Mouse (Mus musculus) intestine, embryonic 16.5 days (tissue): ENCODE measurements around the gene Lrp5. TPM values are rescaled to one million over a fixed set of nuclear protein-coding genes. Genes with fewer than 3 reads are reported as not detected.

ENCODE experiments used
- ATAC-seq: fragments of 200-750 bp; cut with Nextera tagmentation; 2 replicates; pipeline ENCODE4 v1.8.0; 2017; ENCODE audit warnings: moderate TSS enrichment, moderate library complexity
- H3K27ac ChIP-seq: fragments of 300-500 bp; sonication (generic); 2 replicates; pipeline ENCODE4 v1.5.1; 2014; ENCODE audit warnings: mild to moderate bottlenecking, low read length
- H3K27me3 ChIP-seq: fragments of 300-500 bp; sonication (generic); replicated peaks from 2 replicates; pipeline ENCODE4 v1.6.1; 2014; ENCODE audit warnings: low read length, control low read depth, mixed read lengths; ENCODE audit not compliant: control insufficient read depth, insufficient read depth
- H3K36me3 ChIP-seq: fragments of 300-500 bp; sonication (generic); 2 replicates; pipeline ENCODE4 v1.6.1; 2014; ENCODE audit warnings: low read length, control low read depth; ENCODE audit not compliant: control insufficient read depth, insufficient read depth
- H3K4me1 ChIP-seq: fragments of 300-500 bp; sonication (generic); 2 replicates; pipeline ENCODE4 v1.6.1; 2014; ENCODE audit warnings: low read length, control low read depth, mixed read lengths; ENCODE audit not compliant: control insufficient read depth, insufficient read depth
- H3K4me2 ChIP-seq: fragments of 300-500 bp; sonication (generic); 2 replicates; pipeline ENCODE4 v1.6.1; 2014; ENCODE audit warnings: low read depth, low read length, control low read depth
- H3K4me3 ChIP-seq: fragments of 300-500 bp; sonication (generic); 2 replicates; pipeline ENCODE4 v1.5.1; 2014; ENCODE audit warnings: mild to moderate bottlenecking, low read length
- H3K9ac ChIP-seq: fragments of 300-500 bp; sonication (generic); 2 replicates; pipeline ENCODE4 v1.6.1; 2014; ENCODE audit warnings: low read depth, low read length
- H3K9me3 ChIP-seq: fragments of 300-500 bp; sonication (generic); 2 replicates; pipeline ENCODE4 v1.6.1; 2016; ENCODE audit warnings: low read length, control low read depth; ENCODE audit not compliant: control insufficient read depth
- WGBS: fragments of 180-500 bp; shearing (Covaris S2); extraction: QIAGEN DNeasy Blood & Tissue Kit; methylation state at CpG from one replicate; pipeline ENCODE4 v1.1.7; 2014; 5-methylcytosine and 5-hydroxymethylcytosine counted together
- polyA plus RNA-seq: library from polyadenylated mRNA; unstranded; fragments of >200 nt; fragmentation: Nextera tagmentation; extraction: Ambion mirVana; gene quantifications from 2 replicates; pipeline ENCODE4 v1.2.1, GENCODE M21; 2015

The Lrp5 gene
- polyA plus RNA-seq, 1 experiment from 2014 or later = 4.4 TPM

GRCm38 (mm10) chr19:3699508-3700438 is 13.4 kb upstream of the Lrp5 start:
- peak; percentile 75 for ATAC-seq

GRCm38 (mm10) chr19:3698035-3698434 is 11.7 kb upstream of the Lrp5 start:
- Histone ChIP-seq H3K4me2 (no peak overlapping the region), H3K27me3 (no peaks in the 10 kb centered on the region), H3K9ac (no peak overlapping the region), H3K4me3 (no peak overlapping the region), H3K9me3 (no peaks in the 10 kb centered on the region), H3K4me1 (no peaks in the 10 kb centered on the region), H3K36me3 (no peaks in the 10 kb centered on the region), H3K27ac (no peak overlapping the region)
- 81% methylated on average over 7 of the region's 7 CpGs for WGBS
- ATAC-seq = no peak

More at GRCm38 (mm10) chr19:3699508-3700438, 13.4 kb upstream of the Lrp5 start:
- Histone ChIP-seq H3K9ac (no peak overlapping the region), H3K36me3 (no peaks in the 10 kb centered on the region), H3K9me3 (no peaks in the 10 kb centered on the region), H3K4me3 (no peak overlapping the region), H3K27me3 (no peaks in the 10 kb centered on the region), H3K4me2 (no peak overlapping the region), H3K27ac (no peak overlapping the region), H3K4me1 (no peaks in the 10 kb centered on the region)
- 29% methylated on average over 6 of the region's 6 CpGs for WGBS

GRCm38 (mm10) chr19:3695976-3696375 is 9.6 kb upstream of the Lrp5 start:
- H3K36me3 ChIP-seq = no peaks in the 10 kb centered on the region
- H3K4me2 ChIP-seq = no peak overlapping the region
- 87% methylated on average over 8 of the region's 8 CpGs for WGBS
- H3K27ac ChIP-seq = no peak overlapping the region
- 0 out of 2 replicates have a peak, but pooled peaks cover 4% of the 10 kb centered on the region for H3K4me1 ChIP-seq
- ATAC-seq = no peak
- no peak overlapping the region for H3K9ac ChIP-seq
- H3K9me3 ChIP-seq = no peaks in the 10 kb centered on the region
- H3K4me3 ChIP-seq = no peak overlapping the region
- H3K27me3 ChIP-seq = no peaks in the 10 kb centered on the region

- H3K9ac ChIP-seq = no peak overlapping the region
- no peaks in the 10 kb centered on the region for H3K36me3 ChIP-seq
- no peaks in the 10 kb centered on the region for H3K27me3 ChIP-seq
- no peak overlapping the region for H3K27ac ChIP-seq
- no peaks in the 10 kb centered on the region for H3K9me3 ChIP-seq
- WGBS = 83% methylated on average over 4 of the region's 4 CpGs
- no peak overlapping the region for H3K4me3 ChIP-seq
- no peak overlapping the region for H3K4me2 ChIP-seq
- ATAC-seq = no peak
- 0 out of 2 replicates have a peak, but pooled peaks cover 4% of the 10 kb centered on the region for H3K4me1 ChIP-seq
Observed at GRCm38 (mm10) chr19:3695471-3695870, 9.1 kb upstream of the Lrp5 start.

GRCm38 (mm10) chr19:3695006-3695405 is 8.6 kb upstream of the Lrp5 start:
- H3K9me3 ChIP-seq = no peaks in the 10 kb centered on the region
- ATAC-seq = no peak
- 78% methylated on average over 3 of the region's 3 CpGs for WGBS
- no peak overlapping the region for H3K4me3 ChIP-seq
- no peak overlapping the region for H3K4me2 ChIP-seq
- H3K36me3 ChIP-seq = no peaks in the 10 kb centered on the region
- no peak overlapping the region for H3K27ac ChIP-seq
- H3K27me3 ChIP-seq = no peaks in the 10 kb centered on the region
- H3K4me1 ChIP-seq = 0 out of 2 replicates have a peak, but pooled peaks cover 4% of the 10 kb centered on the region
- no peak overlapping the region for H3K9ac ChIP-seq

- no peak for ATAC-seq
- H3K9ac ChIP-seq = no peak overlapping the region
- WGBS = 67% methylated on average over 2 of the region's 2 CpGs
- H3K27ac ChIP-seq = no peak overlapping the region
- 0 out of 2 replicates have a peak, but pooled peaks cover 2% of the 10 kb centered on the region for H3K9me3 ChIP-seq
- no peaks in the 10 kb centered on the region for H3K27me3 ChIP-seq
- H3K4me2 ChIP-seq = no peak overlapping the region
- H3K36me3 ChIP-seq = no peaks in the 10 kb centered on the region
- H3K4me3 ChIP-seq = no peak overlapping the region
- 0 out of 2 replicates have a peak, but pooled peaks cover 4% of the 10 kb centered on the region for H3K4me1 ChIP-seq
Observed at GRCm38 (mm10) chr19:3694476-3694875, 8.1 kb upstream of the Lrp5 start.

- Histone ChIP-seq H3K4me1 (peaks cover 9% of the 10 kb centered on the region), H3K4me2 (no peak overlapping the region), H3K27me3 (no peaks in the 10 kb centered on the region), H3K27ac (no peak overlapping the region), H3K36me3 (no peaks in the 10 kb centered on the region), H3K9ac (no peak overlapping the region), H3K9me3 (0 out of 2 replicates have a peak, but pooled peaks cover 2% of the 10 kb centered on the region), H3K4me3 (no peak overlapping the region)
- 42% methylated on average over 6 of the region's 6 CpGs for WGBS
- ATAC-seq = peak; percentile 75
Observed at GRCm38 (mm10) chr19:3692414-3693145, 6.2 kb upstream of the Lrp5 start.

GRCm38 (mm10) chr19:3691337-3691736 is 5.0 kb upstream of the Lrp5 start:
- Histone ChIP-seq H3K27ac (no peak overlapping the region), H3K9ac (no peak overlapping the region), H3K4me3 (no peak overlapping the region), H3K36me3 (no peaks in the 10 kb centered on the region), H3K9me3 (0 out of 2 replicates have a peak, but pooled peaks cover 2% of the 10 kb centered on the region), H3K27me3 (no peaks in the 10 kb centered on the region), H3K4me2 (no peak overlapping the region), H3K4me1 (peaks cover 17% of the 10 kb centered on the region)
- WGBS = 90% methylated on average over 5 of the region's 5 CpGs
- ATAC-seq = no peak

- H3K36me3 ChIP-seq = no peaks in the 10 kb centered on the region
- H3K9me3 ChIP-seq = 0 out of 2 replicates have a peak, but pooled peaks cover 2% of the 10 kb centered on the region
- no peak overlapping the region for H3K4me2 ChIP-seq
- H3K9ac ChIP-seq = no peak overlapping the region
- H3K27ac ChIP-seq = no peak overlapping the region
- H3K4me3 ChIP-seq = no peak overlapping the region
- peak; percentile 14; the same call in 1 of the 2 replicates for ATAC-seq
- no peaks in the 10 kb centered on the region for H3K27me3 ChIP-seq
- peaks cover 32% of the 10 kb centered on the region for H3K4me1 ChIP-seq
- WGBS = 43% methylated on average over 5 of the region's 5 CpGs
Observed at GRCm38 (mm10) chr19:3687676-3688171, 1.4 kb upstream of the Lrp5 start.
